Mouse (Mus musculus) heart, embryonic 13.5 days (tissue): ENCODE results near the gene Sumo2. TPM values are rescaled to one million over a fixed set of nuclear protein-coding genes. Genes with fewer than 3 reads are reported as not detected.
"Not testable (repeated sequence)": the region's sequence is repeated elsewhere in the genome, so short reads cannot be mapped to it uniquely, and the experiment has no call there.

ENCODE experiments used
- ATAC-seq: fragments of 200-750 bp; cut with Nextera tagmentation; 2 replicates; pipeline ENCODE4 v1.8.0; 2017; ENCODE audit warnings: moderate TSS enrichment; ENCODE audit not compliant: insufficient number of reproducible peaks, low FRiP score, low TSS enrichment; ENCODE audit errors: extremely low read depth
- H3K27ac ChIP-seq: fragments of 300-500 bp; sonication (generic); replicated peaks from 2 replicates; pipeline ENCODE4 v1.5.1; 2015; ENCODE audit warnings: moderate library complexity, mild to moderate bottlenecking, inconsistent platforms
- H3K27me3 ChIP-seq: fragments of 300-500 bp; sonication (generic); replicated peaks from 2 replicates; pipeline ENCODE4 v1.6.1; 2015; ENCODE audit warnings: mild to moderate bottlenecking, inconsistent platforms
- H3K36me3 ChIP-seq: fragments of 300-500 bp; sonication (generic); 2 replicates; pipeline ENCODE4 v1.6.1; 2015; ENCODE audit warnings: mild to moderate bottlenecking, inconsistent platforms
- H3K4me1 ChIP-seq: fragments of 300-500 bp; sonication (generic); 2 replicates; pipeline ENCODE4 v1.6.1; 2015; ENCODE audit warnings: inconsistent platforms
- H3K4me2 ChIP-seq: fragments of 300-500 bp; sonication (generic); 2 replicates; pipeline ENCODE4 v1.6.1; 2015; ENCODE audit warnings: inconsistent platforms, mild to moderate bottlenecking, moderate library complexity
- H3K4me3 ChIP-seq: fragments of 300-500 bp; sonication (generic); 2 replicates; pipeline ENCODE4 v1.5.1; 2015; ENCODE audit warnings: moderate library complexity, mild to moderate bottlenecking, inconsistent platforms
- H3K9ac ChIP-seq: fragments of 300-500 bp; sonication (generic); 2 replicates; pipeline ENCODE4 v1.6.1; 2015; ENCODE audit warnings: inconsistent platforms, mild to moderate bottlenecking, moderate library complexity
- H3K9me3 ChIP-seq: fragments of 300-500 bp; sonication (generic); 2 replicates; pipeline ENCODE4 v1.6.1; 2016; ENCODE audit warnings: inconsistent platforms
- WGBS: fragments of 180-500 bp; shearing (Covaris S2); methylation state at CpG from one replicate; pipeline ENCODE4 v1.1.7; 2015; ENCODE audit warnings: mixed read lengths; 5-methylcytosine and 5-hydroxymethylcytosine counted together
- polyA plus RNA-seq: library from polyadenylated mRNA; unstranded; fragments of >200 nt; fragmentation: Nextera tagmentation; extraction: Ambion mirVana; gene quantifications from 2 replicates; pipeline ENCODE4 v1.2.1, GENCODE M21; 2015

Sumo2 gene
- polyA plus RNA-seq, 1 experiment from 2014 or later, result 606 TPM

- H3K36me3 ChIP-seq, result peaks cover 9% of the 10 kb centered on the region
- H3K9ac ChIP-seq, result no peak overlapping the region
- peaks cover 16% of the 10 kb centered on the region for H3K4me1 ChIP-seq
- no peaks in the 10 kb centered on the region for H3K27me3 ChIP-seq
- no peak overlapping the region for H3K4me3 ChIP-seq
- no peaks in the 10 kb centered on the region for H3K9me3 ChIP-seq
- 75% methylated on average over 6 of the region's 6 CpGs for WGBS
- ATAC-seq, result no peak
- H3K4me2 ChIP-seq, result no peak overlapping the region
- no peak overlapping the region for H3K27ac ChIP-seq
These were observed 54.4 kb downstream of the Sumo2 start for GRCm38 (mm10) chr11:115481553-115482259.

DNA sequence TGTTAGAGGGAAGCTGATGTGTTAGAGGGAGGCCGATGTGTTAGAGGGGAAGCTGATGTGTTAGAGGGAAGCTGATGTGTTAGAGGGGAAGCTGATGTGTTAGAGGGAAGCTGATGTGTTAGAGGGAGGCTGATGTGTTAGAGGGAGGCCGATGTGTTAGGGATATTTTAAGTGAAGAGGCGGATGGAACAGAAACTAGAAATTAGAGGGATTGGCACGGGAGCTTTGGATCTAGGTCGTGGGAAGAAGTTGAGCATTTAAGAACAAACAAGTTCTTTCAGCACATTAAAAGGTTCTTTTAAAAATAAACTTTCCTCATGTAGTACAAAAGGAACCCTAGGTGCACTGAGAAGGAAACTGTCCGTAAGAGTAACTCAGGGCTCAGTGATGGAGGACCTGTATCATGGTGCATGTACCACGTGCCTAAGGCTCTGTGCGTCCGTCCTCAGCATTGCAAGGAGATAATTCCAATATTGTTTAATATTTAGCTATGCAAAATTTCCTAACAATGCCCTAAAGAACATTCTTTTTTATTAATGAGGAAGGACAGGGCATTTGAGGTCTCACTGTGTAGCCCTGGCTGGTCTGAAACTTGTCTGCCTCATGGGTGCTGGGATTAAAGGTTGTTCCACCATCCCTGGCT is 57.7 kb downstream of the Sumo2 start:
- H3K27me3 ChIP-seq, result no peaks in the 10 kb centered on the region
- H3K4me3 ChIP-seq, result no peak overlapping the region
- H3K36me3 ChIP-seq, result peaks cover 6% of the 10 kb centered on the region
- no peak overlapping the region for H3K4me2 ChIP-seq
- no peak for ATAC-seq
- H3K9me3 ChIP-seq, result no peaks in the 10 kb centered on the region
- H3K9ac ChIP-seq, result no peak overlapping the region
- WGBS, result 81% methylated on average over 9 of the region's 9 CpGs
- peaks cover 33% of the 10 kb centered on the region for H3K4me1 ChIP-seq
- H3K27ac ChIP-seq, result no peak overlapping the region

DNA sequence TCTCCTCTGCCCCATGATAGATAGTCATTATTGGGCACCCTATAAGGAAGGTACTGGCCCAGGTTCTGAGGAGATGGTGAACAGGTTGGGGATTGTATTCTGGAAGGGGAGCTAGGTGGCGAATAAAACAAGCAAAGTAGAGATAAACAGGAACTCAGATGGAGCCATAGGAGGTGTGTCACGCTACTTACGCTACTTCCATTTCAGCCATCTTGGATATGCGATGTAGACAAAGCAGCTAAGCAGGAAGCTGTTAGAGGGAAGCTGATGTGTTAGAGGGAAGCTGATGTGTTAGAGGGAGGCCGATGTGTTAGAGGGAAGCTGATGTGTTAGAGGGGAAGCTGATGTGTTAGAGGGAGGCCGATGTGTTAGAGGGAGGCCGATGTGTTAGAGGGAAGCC is 58.7 kb downstream of the Sumo2 start:
- H3K4me3 ChIP-seq, H3K36me3 ChIP-seq, H3K27ac ChIP-seq, H3K9me3 ChIP-seq, H3K27me3 ChIP-seq, ATAC-seq: not testable (repeated sequence)
- Histone ChIP-seq H3K9ac (peak overlapping the region; percentile 93; the same call in 1 of the 2 replicates), H3K4me1 (peaks cover 41% of the 10 kb centered on the region), H3K4me2 (peak overlapping the region; percentile 98)
- 83% methylated on average over 7 of the region's 7 CpGs for WGBS

- Histone ChIP-seq H3K4me1 (peaks cover 44% of the 10 kb centered on the region), H3K9ac (peak overlapping the region; percentile 93), H3K4me2 (peak overlapping the region; percentile 98), H3K4me3 (peak overlapping the region; percentile 85)
- not testable (repeated sequence) for H3K27me3 ChIP-seq, H3K27ac ChIP-seq, ATAC-seq, H3K9me3 ChIP-seq, H3K36me3 ChIP-seq
- 76% methylated on average over 4 of the region's 4 CpGs for WGBS
These were observed 59.4 kb downstream of the Sumo2 start for GRCm38 (mm10) chr11:115476630-115477029.

DNA sequence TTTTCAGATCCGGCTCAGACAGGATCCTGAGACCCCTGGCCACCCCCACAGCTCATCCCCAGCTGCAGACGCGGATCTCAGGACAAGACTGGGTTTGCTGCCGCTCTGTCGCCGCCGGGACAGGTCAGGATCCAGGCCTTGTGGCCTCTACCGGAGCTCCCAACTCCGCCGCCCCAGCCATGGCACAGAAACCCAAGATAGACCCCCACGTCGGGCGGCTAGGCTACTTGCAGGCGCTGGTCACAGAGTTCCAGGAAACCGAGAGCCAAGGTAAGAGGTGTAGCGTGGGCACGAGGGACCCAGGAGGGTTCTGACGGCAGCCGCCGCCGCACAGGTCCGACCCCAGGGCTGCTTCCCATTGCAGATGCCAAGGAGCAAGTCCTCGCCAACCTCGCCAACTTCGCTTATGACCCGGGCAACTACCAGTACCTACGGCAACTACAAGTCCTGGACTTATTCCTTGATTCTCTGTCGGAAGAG is 60.3 kb downstream of the Sumo2 start:
- 0 out of 2 replicates have a peak, but pooled peaks have one; percentile 4 for ATAC-seq
- Histone ChIP-seq H3K4me1 (peaks cover 44% of the 10 kb centered on the region), H3K27me3 (no peaks in the 10 kb centered on the region), H3K27ac (peak overlapping the region; percentile 83), H3K9ac (peak overlapping the region; percentile 93), H3K4me2 (peak overlapping the region; percentile 98), H3K36me3 (peaks cover 6% of the 10 kb centered on the region), H3K9me3 (no peaks in the 10 kb centered on the region), H3K4me3 (peak overlapping the region; percentile 85)
- 3% methylated on average over 28 of the region's 28 CpGs for WGBS

GRCm38 (mm10) chr11:115475025-115475757 is 60.9 kb downstream of the Sumo2 start, which contains the start of gene Armc7:
Armc7 (plus strand) TSS chr11:115475667.
- Histone ChIP-seq H3K9ac (peak within 1 kb of the TSS; percentile 93), H3K27ac (peak within 1 kb of the TSS; percentile 83), H3K4me2 (peak within 1 kb of the TSS; percentile 98), H3K4me1 (peaks cover 44% of the 10 kb centered on the region), H3K36me3 (peaks cover 2% of the 10 kb centered on the region), H3K27me3 (no peaks in the 10 kb centered on the region), H3K4me3 (peak within 1 kb of the TSS; percentile 85), H3K9me3 (no peaks in the 10 kb centered on the region)
- ATAC-seq, result peak; percentile 89
- 1% methylated on average over 26 of the region's 26 CpGs for WGBS

DNA sequence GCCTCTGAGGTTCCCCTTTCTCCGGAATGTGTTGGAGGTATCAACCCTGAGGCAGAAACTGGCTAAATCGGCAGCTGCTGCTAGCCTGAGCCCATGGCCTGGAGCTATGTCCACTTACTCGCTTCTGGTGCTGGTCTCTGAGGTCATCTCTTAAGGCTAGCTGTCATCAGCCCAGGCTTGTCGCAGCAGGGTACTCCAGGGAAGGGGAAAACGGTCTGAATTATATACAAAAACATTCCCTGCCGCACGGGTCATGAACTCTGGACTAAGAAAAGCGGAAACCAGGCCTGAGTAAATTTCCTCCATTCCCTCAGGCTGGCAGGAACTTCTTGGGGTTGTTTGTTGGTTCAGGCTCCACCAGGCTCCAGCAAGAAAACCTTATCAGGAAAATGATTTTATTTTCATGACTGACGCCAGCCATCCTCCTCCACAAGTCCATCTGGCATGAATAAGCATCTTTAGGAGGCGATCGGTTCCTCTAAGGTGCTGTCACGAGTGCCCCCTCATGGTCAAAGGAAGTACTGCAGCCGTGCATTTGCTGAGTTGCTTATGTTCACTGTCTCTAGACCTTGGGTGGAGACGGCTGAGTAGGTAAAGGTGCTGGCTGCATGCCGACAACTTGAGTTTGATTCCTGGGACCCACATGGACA is 62.3 kb downstream of the Sumo2 start:
- H3K36me3 ChIP-seq, result no peaks in the 10 kb centered on the region
- H3K27ac ChIP-seq, result peak overlapping the region; percentile 84
- H3K4me1 ChIP-seq, result peaks cover 44% of the 10 kb centered on the region
- H3K9ac ChIP-seq, result peak overlapping the region; percentile 93; the same call in 1 of the 2 replicates
- peak overlapping the region; percentile 45 for H3K4me2 ChIP-seq
- no peaks in the 10 kb centered on the region for H3K9me3 ChIP-seq
- H3K27me3 ChIP-seq, result no peaks in the 10 kb centered on the region
- WGBS, result 15% methylated on average over 15 of the region's 15 CpGs
- H3K4me3 ChIP-seq, result peak overlapping the region; percentile 13
- 0 out of 2 replicates have a peak, but pooled peaks have one; percentile 21 for ATAC-seq

Other genes with a start within 250 kb of the Sumo2 start
- gene Fads6, start 238.6 kb downstream of the Sumo2 start, polyA plus RNA-seq, result 0.71 and 0.74 TPM in 2 replicates
- not detected in 2 replicates for gene Otop2, start 229.1 kb downstream of the Sumo2 start, polyA plus RNA-seq
- gene Ush1g, start 214.2 kb downstream of the Sumo2 start, polyA plus RNA-seq, result 0.09 and 0.13 TPM in 2 replicates
- gene Otop3, start 201.5 kb downstream of the Sumo2 start, polyA plus RNA-seq, result not detected in 2 replicates
- 6.8 and 7.0 TPM in 2 replicates for gene Hid1, start 168.5 kb downstream of the Sumo2 start, polyA plus RNA-seq
- gene Cdr2l, start 154.4 kb downstream of the Sumo2 start, polyA plus RNA-seq, result 6.7 and 7.4 TPM in 2 replicates
- gene Mrpl58, start 132.5 kb downstream of the Sumo2 start, polyA plus RNA-seq, result 173 and 184 TPM in 2 replicates
- gene Atp5h, start 116.3 kb downstream of the Sumo2 start, polyA plus RNA-seq, result 1,581 and 1,838 TPM in 2 replicates
- gene Kctd2, start 116.1 kb downstream of the Sumo2 start, polyA plus RNA-seq, result 8.8 and 12.1 TPM in 2 replicates
- 0.07 and 0.19 TPM in 2 replicates for gene Trim80, start 95.7 kb downstream of the Sumo2 start, polyA plus RNA-seq
- 0.10 and 0.21 TPM in 2 replicates for gene Slc16a5, start 73.8 kb downstream of the Sumo2 start, polyA plus RNA-seq
- 6.6 and 6.9 TPM in 2 replicates for gene Armc7, start 60.6 kb downstream of the Sumo2 start, polyA plus RNA-seq
- 57.0 and 59.4 TPM in 2 replicates for gene Nt5c, start 44.4 kb downstream of the Sumo2 start, polyA plus RNA-seq
- gene Jpt1, start 21.9 kb downstream of the Sumo2 start, polyA plus RNA-seq, result 432 and 502 TPM in 2 replicates
- 111 and 113 TPM in 2 replicates for gene Nup85, start 28.2 kb upstream of the Sumo2 start, polyA plus RNA-seq
- gene Mrps7, start 67.6 kb upstream of the Sumo2 start, polyA plus RNA-seq, result 79.2 and 86.8 TPM in 2 replicates
- 14.0 and 14.9 TPM in 2 replicates for gene Gga3, start 67.8 kb upstream of the Sumo2 start, polyA plus RNA-seq
- 23.1 and 24.6 TPM in 2 replicates for gene Mif4gd, start 76.7 kb upstream of the Sumo2 start, polyA plus RNA-seq
- 36.4 and 37.2 TPM in 2 replicates for gene Slc25a19, start 92.0 kb upstream of the Sumo2 start, polyA plus RNA-seq
- 86.6 and 90.0 TPM in 2 replicates for gene Grb2, start 172.3 kb upstream of the Sumo2 start, polyA plus RNA-seq
- 34.3 and 39.4 TPM in 2 replicates for gene Tmem94, start 229.2 kb upstream of the Sumo2 start, polyA plus RNA-seq